Mouse (Mus musculus) MEL (cell line): Measurements from ENCODE around the gene Ppp1r14b. TPM values are rescaled to one million over a fixed set of nuclear protein-coding genes. Genes with fewer than 3 reads are reported as not detected.
A peak's percentile ranks its signal among the peaks of the same experiment; 100 is the strongest.

Experiments used
- DNase-seq: peaks from one replicate; pipeline ENCODE4 v3.0.0; 2011; ENCODE audit warnings: low read depth, low spot score
- H3K27ac ChIP-seq: 2 replicates; pipeline ENCODE4 v1.5.1; 2012; ENCODE audit warnings: low read depth, mild to moderate bottlenecking, control low read depth, low read length, moderate library complexity; ENCODE audit not compliant: control insufficient read depth
- H3K27me3 ChIP-seq, 2 experiments: fragments of 150-350 bp in 1 of 2; sonication (generic) in 1 of 2; 2 replicates each; pipeline ENCODE4 v1.6.1; 2012; ENCODE audit warnings: low read length in 2 of 2, mild to moderate bottlenecking in 2 of 2, improper control_type of control experiment in 1 of 2, moderate library complexity in 1 of 2; ENCODE audit not compliant: insufficient read depth in 2 of 2, control insufficient read depth in 1 of 2
- H3K36me3 ChIP-seq, 2 experiments: 2 replicates each; pipeline ENCODE4 v1.6.1; 2012 to 2014; ENCODE audit warnings: low read length in 2 of 2, improper control_type of control experiment in 1 of 2, inconsistent platforms in 1 of 2, mild to moderate bottlenecking in 1 of 2; ENCODE audit not compliant: insufficient read depth in 2 of 2, control insufficient read depth in 1 of 2
- H3K4me1 ChIP-seq, 2 experiments: fragments of 150-350 bp in 1 of 2; sonication (generic) in 1 of 2; 2 replicates each; pipeline ENCODE4 v1.6.1; 2012; ENCODE audit warnings: low read length in 2 of 2, improper control_type of control experiment in 1 of 2, mild to moderate bottlenecking in 1 of 2; ENCODE audit not compliant: insufficient read depth in 2 of 2, control insufficient read depth in 1 of 2
- H3K4me3 ChIP-seq, 2 experiments: fragments of 150-350 bp in 1 of 2; sonication (generic) in 1 of 2; 2 replicates each; pipeline ENCODE4 v1.5.1; 2012; ENCODE audit warnings: low read depth in 2 of 2, low read length in 2 of 2, mild to moderate bottlenecking in 2 of 2, moderate library complexity in 2 of 2, control low read depth in 1 of 2, improper control_type of control experiment in 1 of 2; ENCODE audit not compliant: control insufficient read depth in 1 of 2, insufficient read depth in 1 of 2
- H3K79me2 ChIP-seq: 2 replicates; pipeline ENCODE4 v1.6.1; 2012; ENCODE audit warnings: mild to moderate bottlenecking, low read length, moderate library complexity; ENCODE audit not compliant: control insufficient read depth, poor library complexity, insufficient read depth
- H3K9ac ChIP-seq: 2 replicates; pipeline ENCODE4 v1.6.1; 2012; ENCODE audit warnings: low read depth, mild to moderate bottlenecking, control low read depth, low read length, moderate library complexity; ENCODE audit not compliant: control insufficient read depth, poor library complexity, severe bottlenecking
- H3K9me3 ChIP-seq: fragments of 150-350 bp; sonication (generic); replicated peaks from 2 replicates; pipeline ENCODE4 v1.6.1; 2012; ENCODE audit warnings: mild to moderate bottlenecking, low read length, improper control_type of control experiment, moderate library complexity; ENCODE audit not compliant: insufficient read depth
- BHLHE40 ChIP-seq: IDR thresholded peaks from 2 replicates; pipeline ENCODE4 v1.6.1; 2012; ENCODE audit warnings: low read depth, mild to moderate bottlenecking, inconsistent platforms, low read length, improper control_type of control experiment, borderline replicate concordance
- CHD1 ChIP-seq: IDR thresholded peaks from 2 replicates; pipeline ENCODE4 v1.6.1; 2012; ENCODE audit warnings: low read depth, mild to moderate bottlenecking, inconsistent platforms, low read length, improper control_type of control experiment
- CHD2 ChIP-seq: IDR thresholded peaks from 2 replicates; pipeline ENCODE4 v1.6.1; 2011; ENCODE audit warnings: low read length, improper control_type of control experiment
- CTCF ChIP-seq, 3 experiments: IDR thresholded peaks in 2 of 3; conservative IDR thresholded peaks in 1 of 3; 2 replicates each; pipeline ENCODE4 v1.5.1; 2011 to 2012; ENCODE audit warnings: low read length in 3 of 3, low read depth in 2 of 3, mild to moderate bottlenecking in 2 of 3, improper control_type of control experiment in 1 of 3, inconsistent platforms in 1 of 3, mixed read lengths in 1 of 3, moderate library complexity in 1 of 3; ENCODE audit not compliant: control insufficient read depth in 1 of 3, insufficient read depth in 1 of 3, poor library complexity in 1 of 3, severe bottlenecking in 1 of 3
- ELF1 ChIP-seq: IDR thresholded peaks from 2 replicates; pipeline ENCODE4 v1.6.1; 2014; ENCODE audit warnings: low read depth, mild to moderate bottlenecking, inconsistent platforms, low read length, improper control_type of control experiment, moderate library complexity
- EP300 ChIP-seq, 2 experiments: IDR thresholded peaks; 2 replicates each; pipeline ENCODE4 v1.6.1; 2011; ENCODE audit warnings: improper control_type of control experiment in 2 of 2, low read length in 2 of 2, low read depth in 1 of 2, mild to moderate bottlenecking in 1 of 2
- ETS1 ChIP-seq: IDR thresholded peaks from 2 replicates; pipeline ENCODE4 v1.6.1; 2012; ENCODE audit warnings: low read depth, mild to moderate bottlenecking, inconsistent platforms, low read length, improper control_type of control experiment, moderate library complexity
- GATA1 ChIP-seq: IDR thresholded peaks from 2 replicates; pipeline ENCODE4 v1.6.1; 2011; ENCODE audit warnings: low read depth, low read length, improper control_type of control experiment
- HCFC1 ChIP-seq: IDR thresholded peaks from 2 replicates; pipeline ENCODE4 v1.6.1; 2012; ENCODE audit warnings: low read depth, mild to moderate bottlenecking, inconsistent platforms, low read length, improper control_type of control experiment, moderate library complexity
- JUND ChIP-seq: IDR thresholded peaks from 2 replicates; pipeline ENCODE4 v1.6.1; 2011; ENCODE audit warnings: low read depth, mild to moderate bottlenecking, improper control_type of control experiment, low read length
- MAX ChIP-seq: IDR thresholded peaks from 2 replicates; pipeline ENCODE4 v1.6.1; 2011; ENCODE audit warnings: low read length, improper control_type of control experiment
- MAZ ChIP-seq: IDR thresholded peaks from 2 replicates; pipeline ENCODE4 v1.6.1; 2012; ENCODE audit warnings: low read depth, mild to moderate bottlenecking, inconsistent platforms, low read length, improper control_type of control experiment
- MXI1 ChIP-seq: IDR thresholded peaks from 2 replicates; pipeline ENCODE4 v1.6.1; 2011; ENCODE audit warnings: mild to moderate bottlenecking, low read depth, low read length, improper control_type of control experiment
- MYB ChIP-seq: IDR thresholded peaks from 2 replicates; pipeline ENCODE4 v1.6.1; 2011; ENCODE audit warnings: mild to moderate bottlenecking, low read depth, low read length, improper control_type of control experiment
- NELFE ChIP-seq: IDR thresholded peaks from 2 replicates; pipeline ENCODE4 v1.6.1; 2011; ENCODE audit warnings: low read depth, low read length, improper control_type of control experiment
- NRF1 ChIP-seq: IDR thresholded peaks from 2 replicates; pipeline ENCODE4 v1.6.1; 2014; ENCODE audit warnings: low read depth, mild to moderate bottlenecking, inconsistent platforms, low read length, improper control_type of control experiment, moderate library complexity; ENCODE audit not compliant: poor library complexity, insufficient read depth, severe bottlenecking
- POLR2A ChIP-seq, 2 experiments: IDR thresholded peaks; 2 replicates each; pipeline ENCODE4 v1.6.1; 2011 to 2012; ENCODE audit warnings: low read length in 2 of 2, mild to moderate bottlenecking in 2 of 2, control low read depth in 1 of 2, improper control_type of control experiment in 1 of 2, low read depth in 1 of 2, moderate library complexity in 1 of 2; ENCODE audit not compliant: control insufficient read depth in 1 of 2, insufficient read depth in 1 of 2, poor library complexity in 1 of 2
- POLR2AphosphoS2 ChIP-seq: IDR thresholded peaks from 2 replicates; pipeline ENCODE4 v1.6.1; 2011; ENCODE audit warnings: low read length, improper control_type of control experiment
- RCOR1 ChIP-seq: IDR thresholded peaks from 2 replicates; pipeline ENCODE4 v1.6.1; 2012; ENCODE audit warnings: low read depth, mild to moderate bottlenecking, inconsistent platforms, low read length, improper control_type of control experiment
- SIN3A ChIP-seq: IDR thresholded peaks from 2 replicates; pipeline ENCODE4 v1.6.1; 2012; ENCODE audit warnings: low read length, improper control_type of control experiment, inconsistent platforms
- SMC3 ChIP-seq: IDR thresholded peaks from 2 replicates; pipeline ENCODE4 v1.6.1; 2011; ENCODE audit warnings: low read depth, low read length, improper control_type of control experiment
- TBP ChIP-seq: IDR thresholded peaks from 2 replicates; pipeline ENCODE4 v1.8.0; 2011; ENCODE audit warnings: low read depth, low read length, improper control_type of control experiment
- USF1 ChIP-seq: IDR thresholded peaks from 2 replicates; pipeline ENCODE4 v1.6.1; 2014; ENCODE audit warnings: low read depth, mild to moderate bottlenecking, inconsistent platforms, low read length, improper control_type of control experiment, moderate library complexity
- USF2 ChIP-seq, 2 experiments: IDR thresholded peaks; 2 replicates each; pipeline ENCODE4 v1.6.1; 2011 to 2012; ENCODE audit warnings: improper control_type of control experiment in 2 of 2, low read length in 2 of 2, borderline replicate concordance in 1 of 2, inconsistent platforms in 1 of 2, low read depth in 1 of 2, mild to moderate bottlenecking in 1 of 2; ENCODE audit not compliant: insufficient read depth in 1 of 2
- ZKSCAN1 ChIP-seq: IDR thresholded peaks from 2 replicates; pipeline ENCODE4 v1.6.1; 2012; ENCODE audit warnings: low read depth, mild to moderate bottlenecking, inconsistent platforms, low read length, improper control_type of control experiment, moderate library complexity
- ZNF384 ChIP-seq: IDR thresholded peaks from 2 replicates; pipeline ENCODE4 v1.6.1; 2012; ENCODE audit warnings: low read depth, mild to moderate bottlenecking, inconsistent platforms, low read length, improper control_type of control experiment
- polyA plus RNA-seq, 2 experiments: library from polyadenylated mRNA; stranded (reverse) in 1 of 2; unstranded in 1 of 2; fragments of >175 nt in 1 of 2; fragments of >200 nt in 1 of 2; gene quantifications; 2 replicates each; pipeline versions ENCODE4 v1.2.1 to v1.2.4; 2012; ENCODE audit warnings: low replicate concordance in 2 of 2, low read depth in 1 of 2; ENCODE audit not compliant: insufficient read length in 2 of 2, insufficient read depth in 1 of 2, missing spikeins in 1 of 2
- total RNA-seq: library from RNA; depleted of rRNA; stranded (reverse); fragments of 300-350 nt; gene quantifications from 2 replicates; pipeline ENCODE4 v1.2.3, GENCODE M21; 2012

Ppp1r14b gene
- total and polyA plus RNA-seq, 3 experiments, result 349 to 467 TPM; not detected in 1

GRCm38 (mm10) chr19:6942764-6943163, 32.0 kb upstream of the Ppp1r14b start:
- Histone ChIP-seq H3K9ac (peak overlapping the region; percentile 75), H3K4me1 (peaks cover 0 to 10% of the 10 kb centered on the region in 2 experiments; a peak in 2 of 4 replicates), H3K79me2 (peaks cover 8% of the 10 kb centered on the region; the same call in 1 of the 2 replicates), H3K27ac (peak overlapping the region; percentile 41), H3K4me3 (peak overlapping the region; percentile 62 to 78), H3K36me3 (peaks cover 0 to 2% of the 10 kb centered on the region in 2 experiments; a peak in 1 of 4 replicates), H3K9me3 (no peaks in the 10 kb centered on the region), H3K27me3 (no peaks in the 10 kb centered on the region)
- no peak for DNase-seq
- TF ChIP-seq RCOR1, result no peak
- TF ChIP-seq CHD2, result no peak
- TF ChIP-seq EP300 (IDR thresholded peaks at IDR 0.05; ENCODE audit: low read depth in 1 of 2, low read length in 2 of 2), result no peak
- no peak for TF ChIP-seq POLR2A (IDR thresholded peaks at IDR 0.05; ENCODE audit: control insufficient read depth in 1 of 2, insufficient read depth in 1 of 2, low read depth in 1 of 2, low read length in 2 of 2, poor library complexity in 1 of 2)
- no peak for TF ChIP-seq NRF1
- TF ChIP-seq SMC3, result no peak
- no peak for TF ChIP-seq HCFC1
- no peak for TF ChIP-seq CTCF (IDR thresholded peaks at IDR 0.05 in 2 of 3, conservative IDR thresholded peaks at IDR 0.05 in 1 of 3; ENCODE audit: control insufficient read depth in 1 of 3, insufficient read depth in 1 of 3, low read depth in 2 of 3, low read length in 3 of 3, poor library complexity in 1 of 3, severe bottlenecking in 1 of 3)
- TF ChIP-seq ZKSCAN1, result no peak
- no peak for TF ChIP-seq MXI1
- no peak for TF ChIP-seq USF1
- no peak for TF ChIP-seq NELFE
- no peak for TF ChIP-seq TBP
- no peak for TF ChIP-seq MAZ
- no peak for TF ChIP-seq BHLHE40
- TF ChIP-seq POLR2AphosphoS2, result no peak

- H3K36me3 ChIP-seq, result peaks cover 0 to 2% of the 10 kb centered on the region in 2 experiments; a peak in 1 of 4 replicates
- no peak for DNase-seq
- no peak overlapping the region for H3K27ac ChIP-seq
- peaks cover 0 to 10% of the 10 kb centered on the region in 2 experiments; a peak in 2 of 4 replicates for H3K4me1 ChIP-seq
- peaks cover 8% of the 10 kb centered on the region; the same call in 1 of the 2 replicates for H3K79me2 ChIP-seq
- TF ChIP-seq TBP (no peak), ZNF384 (no peak), RCOR1 (no peak), SIN3A (no peak), USF2 (IDR thresholded peaks at IDR 0.05; ENCODE audit: borderline replicate concordance in 1 of 2, insufficient read depth in 1 of 2, low read depth in 1 of 2, low read length in 2 of 2) (no peak), ELF1 (no peak), ETS1 (no peak), MXI1 (no peak), CTCF (IDR thresholded peaks at IDR 0.05 in 2 of 3, conservative IDR thresholded peaks at IDR 0.05 in 1 of 3; ENCODE audit: control insufficient read depth in 1 of 3, insufficient read depth in 1 of 3, low read depth in 2 of 3, low read length in 3 of 3, poor library complexity in 1 of 3, severe bottlenecking in 1 of 3) (no peak), EP300 (IDR thresholded peaks at IDR 0.05; ENCODE audit: low read depth in 1 of 2, low read length in 2 of 2) (no peak), JUND (no peak), BHLHE40 (no peak), USF1 (no peak), MYB (no peak), MAX (no peak), GATA1 (no peak), CHD1 (no peak), NRF1 (no peak)
- H3K4me3 ChIP-seq, result no peak overlapping the region
- no peak overlapping the region for H3K9ac ChIP-seq
- no peaks in the 10 kb centered on the region for H3K9me3 ChIP-seq
- no peaks in the 10 kb centered on the region for H3K27me3 ChIP-seq
Observed at GRCm38 (mm10) chr19:6943709-6944108, 31.1 kb upstream of the Ppp1r14b start.
